Mouse (Mus musculus) cortical plate, adult 2 months (tissue): ENCODE results near the gene Zfand4. TPM values are rescaled to one million over a fixed set of nuclear protein-coding genes. Genes with fewer than 3 reads are reported as not detected.
"Not testable (repeated sequence)": the region's sequence is repeated elsewhere in the genome, so short reads cannot be mapped to it uniquely, and the experiment has no call there.

Experiments
- H3K27ac ChIP-seq: fragments of 200-500 bp; 2 replicates; pipeline ENCODE4 v1.5.1; 2012; ENCODE audit warnings: low read length, control low read depth, inconsistent platforms; ENCODE audit not compliant: insufficient read depth
- H3K4me1 ChIP-seq: fragments of 200-500 bp; 2 replicates; pipeline ENCODE4 v1.6.1; 2011; ENCODE audit warnings: low read length; ENCODE audit not compliant: control insufficient read depth, insufficient read depth
- H3K4me3 ChIP-seq: fragments of 200-500 bp; 2 replicates; pipeline ENCODE4 v1.5.1; 2011; ENCODE audit warnings: mild to moderate bottlenecking, low read length, control low read depth; ENCODE audit not compliant: insufficient read depth
- CTCF ChIP-seq: fragments of 200-500 bp; IDR thresholded peaks from 2 replicates; pipeline ENCODE4 v1.5.1; 2011; ENCODE audit warnings: mild to moderate bottlenecking, control low read depth, low read length; ENCODE audit not compliant: insufficient read depth; ENCODE audit errors: extremely low read depth
- POLR2A ChIP-seq: fragments of 200-500 bp; IDR thresholded peaks from 2 replicates; pipeline ENCODE4 v1.6.1; 2011; ENCODE audit warnings: mild to moderate bottlenecking, low read length, control low read depth; ENCODE audit not compliant: insufficient read depth; ENCODE audit errors: extremely low read depth
- polyA plus RNA-seq: library from polyadenylated mRNA; depleted of rRNA; stranded (reverse); fragments of >200 nt; gene quantifications from 2 replicates; pipeline ENCODE4 v1.2.3, GENCODE M21; 2012; rRNA removed

Zfand4 gene
- polyA plus RNA-seq, result 6.0 and 6.1 TPM in 2 replicates

- Histone ChIP-seq H3K4me3 (peak within 1 kb of the TSS; percentile 75), H3K4me1 (no peaks in the 10 kb centered on the region; the same call in 1 of the 2 replicates), H3K27ac (no peak within 1 kb of the TSS)
- TF ChIP-seq POLR2A, result peak; percentile 32; the same call in 1 of the 2 replicates
- no peak for TF ChIP-seq CTCF
Observed at GRCm38 (mm10) chr6:116264018-116264651, at the start of gene Zfand4. TSS of gene Zfand4 (plus strand) at chr6:116264222.

GRCm38 (mm10) chr6:116227767-116228166 lies 36.3 kb upstream of the Zfand4 start:
- TF ChIP-seq POLR2A (no peak), CTCF (no peak)
- Histone ChIP-seq H3K4me1 (no peaks in the 10 kb centered on the region; the same call in 1 of the 2 replicates), H3K4me3 (no peak overlapping the region), H3K27ac (no peak overlapping the region)

GRCm38 (mm10) chr6:116228785-116229525 lies 35.1 kb upstream of the Zfand4 start:
- TF ChIP-seq POLR2A (no peak), CTCF (peak; percentile 93)
- Histone ChIP-seq H3K4me1 (no peaks in the 10 kb centered on the region; the same call in 1 of the 2 replicates), H3K27ac (no peak overlapping the region), H3K4me3 (no peak overlapping the region)

- not testable (repeated sequence) for H3K4me3 ChIP-seq, H3K27ac ChIP-seq, H3K4me1 ChIP-seq
Observed at GRCm38 (mm10) chr6:116234821-116235220, 29.2 kb upstream of the Zfand4 start.

- Histone ChIP-seq H3K27ac (no peak overlapping the region), H3K4me1 (no peaks in the 10 kb centered on the region), H3K4me3 (no peak overlapping the region)
- no peak for TF ChIP-seq POLR2A
- no peak for TF ChIP-seq CTCF
Observed at GRCm38 (mm10) chr6:116235336-116235735, 28.7 kb upstream of the Zfand4 start.

GRCm38 (mm10) chr6:116238083-116238482 lies 25.9 kb upstream of the Zfand4 start:
- no peaks in the 10 kb centered on the region for H3K4me1 ChIP-seq
- TF ChIP-seq POLR2A (no peak), CTCF (no peak)
- H3K4me3 ChIP-seq, result no peak overlapping the region
- no peak overlapping the region for H3K27ac ChIP-seq

GRCm38 (mm10) chr6:116240371-116240770 lies 23.7 kb upstream of the Zfand4 start:
- no peak for TF ChIP-seq POLR2A
- no peak for TF ChIP-seq CTCF
- no peak overlapping the region for H3K4me3 ChIP-seq

GRCm38 (mm10) chr6:116259649-116260048 lies 4.4 kb upstream of the Zfand4 start:
- no peak overlapping the region for H3K27ac ChIP-seq
- no peak overlapping the region for H3K4me3 ChIP-seq
- no peaks in the 10 kb centered on the region; the same call in 1 of the 2 replicates for H3K4me1 ChIP-seq
- TF ChIP-seq POLR2A, result no peak
- TF ChIP-seq CTCF, result no peak

More at GRCm38 (mm10) chr6:116240371-116240770, 23.7 kb upstream of the Zfand4 start:
- Histone ChIP-seq H3K4me1 (no peaks in the 10 kb centered on the region), H3K27ac (no peak overlapping the region)

- Histone ChIP-seq H3K4me1 (no peaks in the 10 kb centered on the region; the same call in 1 of the 2 replicates), H3K27ac (no peak overlapping the region)
- TF ChIP-seq CTCF, result no peak
Observed at GRCm38 (mm10) chr6:116260481-116260880, 3.5 kb upstream of the Zfand4 start.

GRCm38 (mm10) chr6:116262824-116263223 lies 1.2 kb upstream of the Zfand4 start:
- H3K27ac ChIP-seq, result no peak overlapping the region
- TF ChIP-seq CTCF, result no peak
- TF ChIP-seq POLR2A, result no peak
- H3K4me1 ChIP-seq, result no peaks in the 10 kb centered on the region; the same call in 1 of the 2 replicates
- no peak overlapping the region for H3K4me3 ChIP-seq

More at GRCm38 (mm10) chr6:116260481-116260880, 3.5 kb upstream of the Zfand4 start:
- no peak overlapping the region for H3K4me3 ChIP-seq
